Mouse (Mus musculus) heart, postnatal 14 days (tissue): ENCODE measurements around the gene Smap1. TPM values are rescaled to one million over a fixed set of nuclear protein-coding genes. Genes with fewer than 3 reads are reported as not detected.
"Not testable (repeated sequence)": the region's sequence is repeated elsewhere in the genome, so short reads cannot be mapped to it uniquely, and the experiment has no call there.

Source experiments
- DNase-seq, 2 experiments: peaks; one replicate each; pipeline ENCODE4 v3.0.0; 2021 to 2022
- intact Hi-C: fragments of 180-260 bp; cut with DNase I; formaldehyde crosslinking; loops from one replicate; pipeline ENCODE4 v1.15.1; 2025
- long read RNA-seq, 2 experiments: library from polyadenylated mRNA; stranded (forward); transcript quantifications; one replicate each; pipeline ENCODE4 v2.0.0; 2021
- total RNA-seq, 2 experiments: library from RNA; stranded (reverse); gene quantifications; 2 replicates each; pipeline ENCODE4 v1.2.3; 2021

The Smap1 gene
- 10 to 100 TPM; 28.4 to 28.6 TPM for total RNA-seq
- long read RNA-seq, experiment 1, transcript Smap1-201 (10 exons, 2,289 nt), result major isoform, 9 of 22 reads
- long read RNA-seq, experiment 1, partial matches to known transcripts, result 2 of 22 reads
- long read RNA-seq, experiment 1, other reads (novel, unspliced or antisense), result 11 of 22 reads
- long read RNA-seq, experiment 2, transcript Smap1-201 (10 exons, 2,289 nt), result major isoform, 8 of 19 reads
- long read RNA-seq, experiment 2, partial matches to known transcripts, result 2 of 19 reads
- long read RNA-seq, experiment 2, other reads (novel, unspliced or antisense), result 9 of 19 reads

- peak; percentile 89 to 92 for DNase-seq
- intact Hi-C loops, result loop anchor here (5.0 kb wide), 1 partner anchor 85 kb away; the partner anchor contains the start of gene Sdhaf4
Measured at GRCm38 (mm10) chr1:23921711-23922529, at the start of gene Smap1. TSS of gene Smap1 (minus strand) at chr1:23922317.

- intact Hi-C loops, result not testable (repeated sequence)
Measured at GRCm38 (mm10) chr1:23971159-23971558, 49.0 kb upstream of the Smap1 start.

GRCm38 (mm10) chr1:23968027-23968725, 46.1 kb upstream of the Smap1 start:
- intact Hi-C loops, result no loop called here
- no peak for DNase-seq

More at GRCm38 (mm10) chr1:23971159-23971558, 49.0 kb upstream of the Smap1 start:
- DNase-seq, result not testable (repeated sequence)

- peak in 1 of 2 experiments; percentile 4 for DNase-seq
Measured at GRCm38 (mm10) chr1:23966226-23966625, 44.1 kb upstream of the Smap1 start.

GRCm38 (mm10) chr1:23959415-23959732, 37.3 kb upstream of the Smap1 start:
- intact Hi-C loops, result no loop called here
- no peak for DNase-seq

More at GRCm38 (mm10) chr1:23966226-23966625, 44.1 kb upstream of the Smap1 start:
- intact Hi-C loops, result no loop called here

GRCm38 (mm10) chr1:23958668-23959414, 36.7 kb upstream of the Smap1 start:
- no peak for DNase-seq
- intact Hi-C loops, result no loop called here

- intact Hi-C loops, result no loop called here
- DNase-seq, result no peak
Measured at GRCm38 (mm10) chr1:23958101-23958500, 36.0 kb upstream of the Smap1 start.

GRCm38 (mm10) chr1:23955539-23955938, 33.4 kb upstream of the Smap1 start:
- intact Hi-C loops, result no loop called here
- no peak for DNase-seq

- no peak for DNase-seq
- intact Hi-C loops, result no loop called here
Measured at GRCm38 (mm10) chr1:23953921-23954320, 31.8 kb upstream of the Smap1 start.

- DNase-seq, result no peak
- intact Hi-C loops, result no loop called here
Measured at GRCm38 (mm10) chr1:23948778-23949699, 26.9 kb upstream of the Smap1 start.

- intact Hi-C loops, result no loop called here
- no peak for DNase-seq
Measured at GRCm38 (mm10) chr1:23948290-23948689, 26.2 kb upstream of the Smap1 start.

- DNase-seq, result no peak
- intact Hi-C loops, result no loop called here
Measured at GRCm38 (mm10) chr1:23944076-23944475, 22.0 kb upstream of the Smap1 start.

- intact Hi-C loops, result no loop called here
- DNase-seq, result no peak
Measured at GRCm38 (mm10) chr1:23943146-23943940, 21.2 kb upstream of the Smap1 start.

GRCm38 (mm10) chr1:23935408-23935762, 13.3 kb upstream of the Smap1 start:
- no peak for DNase-seq
- intact Hi-C loops, result no loop called here

- intact Hi-C loops, result no loop called here
- DNase-seq, result no peak
Measured at GRCm38 (mm10) chr1:23934669-23935407, 12.7 kb upstream of the Smap1 start.

- intact Hi-C loops, result no loop called here
Measured at GRCm38 (mm10) chr1:23929410-23929809, 7.3 kb upstream of the Smap1 start.

GRCm38 (mm10) chr1:23928371-23928770, 6.3 kb upstream of the Smap1 start:
- intact Hi-C loops, result no loop called here
- no peak for DNase-seq

More at GRCm38 (mm10) chr1:23929410-23929809, 7.3 kb upstream of the Smap1 start:
- no peak for DNase-seq
